Mouse (Mus musculus) megakaryocyte, embryonic 14.5 days (primary cell): Measurements from ENCODE around the gene Acadvl. TPM values are rescaled to one million over a fixed set of nuclear protein-coding genes. Genes with fewer than 3 reads are reported as not detected.

ENCODE experiments used
- H3K27me3 ChIP-seq: replicated peaks from 2 replicates; pipeline ENCODE3; 2012; ENCODE audit warnings: inconsistent platforms
- H3K36me3 ChIP-seq: replicated peaks from 2 replicates; pipeline ENCODE3; 2012; ENCODE audit warnings: low read length, inconsistent platforms, mixed read lengths
- H3K4me1 ChIP-seq: 2 replicates; pipeline ENCODE4 v1.6.1; 2012; ENCODE audit warnings: inconsistent platforms
- H3K4me3 ChIP-seq: replicated peaks from 2 replicates; pipeline ENCODE3; 2012; ENCODE audit warnings: moderate library complexity, mild to moderate bottlenecking, inconsistent platforms
- H3K9me3 ChIP-seq: 2 replicates; pipeline ENCODE4 v1.6.1; 2012; ENCODE audit warnings: inconsistent platforms
- FLI1 ChIP-seq: IDR thresholded peaks from 2 replicates; pipeline ENCODE4 v1.6.1; 2012; ENCODE audit warnings: low read length, inconsistent platforms, mixed read lengths
- GATA1 ChIP-seq: IDR thresholded peaks from 3 replicates; pipeline ENCODE4 v1.6.1; 2012; ENCODE audit warnings: mixed read lengths, low read length, inconsistent platforms, borderline replicate concordance
- polyA plus RNA-seq: library from polyadenylated mRNA; stranded (reverse); fragments of >175 nt; gene quantifications from 2 replicates; pipeline ENCODE4 v1.2.3, GENCODE M21; 2012; ENCODE audit warnings: low replicate concordance; ENCODE audit not compliant: insufficient read depth

Gene Acadvl
- polyA plus RNA-seq, 1 experiment, result 12.7 TPM

- Histone ChIP-seq H3K9me3 (no peaks in the 10 kb centered on the region), H3K4me3 (no peak overlapping the region), H3K36me3 (peaks cover 92% of the 10 kb centered on the region), H3K4me1 (peaks cover 32% of the 10 kb centered on the region), H3K27me3 (no peaks in the 10 kb centered on the region)
- TF ChIP-seq GATA1, result no peak
- TF ChIP-seq FLI1, result no peak
Observed at GRCm38 (mm10) chr11:70010033-70010432, 5.2 kb downstream of the Acadvl start.

GRCm38 (mm10) chr11:70005521-70005920, 9.7 kb downstream of the Acadvl start:
- Histone ChIP-seq H3K9me3 (no peaks in the 10 kb centered on the region), H3K27me3 (no peaks in the 10 kb centered on the region), H3K4me1 (peaks cover 47% of the 10 kb centered on the region), H3K4me3 (no peak overlapping the region), H3K36me3 (peaks cover 68% of the 10 kb centered on the region)
- TF ChIP-seq FLI1 (no peak), GATA1 (no peak)

- peaks cover 76% of the 10 kb centered on the region for H3K4me1 ChIP-seq
- H3K36me3 ChIP-seq, result peaks cover 65% of the 10 kb centered on the region
- TF ChIP-seq GATA1, result no peak
- no peak for TF ChIP-seq FLI1
- no peaks in the 10 kb centered on the region for H3K9me3 ChIP-seq
- peak overlapping the region; percentile 55 for H3K4me3 ChIP-seq
- no peaks in the 10 kb centered on the region for H3K27me3 ChIP-seq
Observed at GRCm38 (mm10) chr11:70002471-70002870, 12.7 kb downstream of the Acadvl start.

GRCm38 (mm10) chr11:70001865-70002264, 13.3 kb downstream of the Acadvl start:
- Histone ChIP-seq H3K4me3 (peak overlapping the region; percentile 55), H3K9me3 (no peaks in the 10 kb centered on the region), H3K27me3 (no peaks in the 10 kb centered on the region), H3K4me1 (peaks cover 74% of the 10 kb centered on the region), H3K36me3 (peaks cover 60% of the 10 kb centered on the region)
- TF ChIP-seq GATA1 (no peak), FLI1 (no peak)

- TF ChIP-seq FLI1, result no peak
- no peak for TF ChIP-seq GATA1
- Histone ChIP-seq H3K4me1 (peaks cover 74% of the 10 kb centered on the region), H3K4me3 (peak overlapping the region; percentile 99), H3K9me3 (no peaks in the 10 kb centered on the region), H3K27me3 (no peaks in the 10 kb centered on the region), H3K36me3 (peaks cover 53% of the 10 kb centered on the region)
Observed at GRCm38 (mm10) chr11:70001159-70001558, 14.1 kb downstream of the Acadvl start.

- H3K4me1 ChIP-seq, result peaks cover 67% of the 10 kb centered on the region
- peaks cover 46% of the 10 kb centered on the region for H3K36me3 ChIP-seq
- H3K27me3 ChIP-seq, result no peaks in the 10 kb centered on the region
- H3K9me3 ChIP-seq, result no peaks in the 10 kb centered on the region
- TF ChIP-seq GATA1 (no peak), FLI1 (no peak)
- H3K4me3 ChIP-seq, result peak within 1 kb of the TSS; percentile 99
Observed at GRCm38 (mm10) chr11:70000396-70000898, 14.8 kb downstream of the Acadvl start, which contains the start of gene Dvl2. Dvl2 (plus strand) TSS chr11:70000595.

GRCm38 (mm10) chr11:69999666-70000065, 15.5 kb downstream of the Acadvl start:
- H3K4me1 ChIP-seq, result peaks cover 69% of the 10 kb centered on the region

GRCm38 (mm10) chr11:69998567-69999491, 16.4 kb downstream of the Acadvl start:
- peaks cover 75% of the 10 kb centered on the region for H3K4me1 ChIP-seq
- H3K36me3 ChIP-seq, result peaks cover 46% of the 10 kb centered on the region
- H3K27me3 ChIP-seq, result no peaks in the 10 kb centered on the region
- H3K9me3 ChIP-seq, result no peaks in the 10 kb centered on the region
- no peak overlapping the region for H3K4me3 ChIP-seq
- TF ChIP-seq FLI1 (no peak), GATA1 (no peak)

More at GRCm38 (mm10) chr11:69999666-70000065, 15.5 kb downstream of the Acadvl start:
- Histone ChIP-seq H3K36me3 (peaks cover 44% of the 10 kb centered on the region), H3K4me3 (no peak overlapping the region), H3K9me3 (no peaks in the 10 kb centered on the region), H3K27me3 (no peaks in the 10 kb centered on the region)
- TF ChIP-seq GATA1, result no peak
- no peak for TF ChIP-seq FLI1

GRCm38 (mm10) chr11:69997070-69997509, 18.1 kb downstream of the Acadvl start:
- no peaks in the 10 kb centered on the region for H3K27me3 ChIP-seq
- TF ChIP-seq FLI1, result no peak
- no peak for TF ChIP-seq GATA1
- H3K4me1 ChIP-seq, result peaks cover 73% of the 10 kb centered on the region
- peaks cover 57% of the 10 kb centered on the region for H3K36me3 ChIP-seq
- H3K9me3 ChIP-seq, result no peaks in the 10 kb centered on the region
- peak overlapping the region; percentile 99 for H3K4me3 ChIP-seq
